Mouse (Mus musculus): ENCODE results near the gene Gnaz. TPM values are rescaled to one million over a fixed set of nuclear protein-coding genes. Genes with fewer than 3 reads are reported as not detected.
"Not testable (repeated sequence)": the region's sequence is repeated elsewhere in the genome, so short reads cannot be mapped to it uniquely, and the experiment has no call there.

The Gnaz gene
- total RNA-seq, 2 experiments from 2014 or later, result 0.75 to 1.5 TPM

GRCm38 (mm10) chr10:75028743-75029142, 61.8 kb downstream of the Gnaz start:
- DNase-seq (ENCODE audit: low spot score in 2 of 2), result no peak

DNA sequence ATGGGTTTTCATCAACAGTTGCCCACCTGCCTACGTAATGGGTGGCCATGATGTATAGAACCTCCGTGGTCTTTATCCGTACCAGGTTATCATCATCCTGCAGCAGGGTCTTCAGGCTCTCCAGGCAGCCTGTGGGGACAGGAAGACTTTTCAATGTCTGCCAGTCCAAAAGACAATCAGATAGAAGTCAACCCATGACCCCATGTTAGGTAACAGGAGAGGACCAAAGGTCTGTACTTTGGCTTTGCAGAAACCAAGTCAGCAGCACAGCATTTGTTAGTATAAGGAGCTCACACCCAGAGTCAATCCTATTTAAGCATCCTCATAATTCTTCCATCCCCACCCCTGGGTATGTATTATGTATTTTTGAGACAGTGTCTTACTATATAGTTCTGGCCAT, 62.7 kb downstream of the Gnaz start:
- no peak for DNase-seq (ENCODE audit: low spot score in 2 of 2)

GRCm38 (mm10) chr10:75030234-75030633, 63.3 kb downstream of the Gnaz start:
- no peak for DNase-seq (ENCODE audit: low spot score in 2 of 2)

DNA sequence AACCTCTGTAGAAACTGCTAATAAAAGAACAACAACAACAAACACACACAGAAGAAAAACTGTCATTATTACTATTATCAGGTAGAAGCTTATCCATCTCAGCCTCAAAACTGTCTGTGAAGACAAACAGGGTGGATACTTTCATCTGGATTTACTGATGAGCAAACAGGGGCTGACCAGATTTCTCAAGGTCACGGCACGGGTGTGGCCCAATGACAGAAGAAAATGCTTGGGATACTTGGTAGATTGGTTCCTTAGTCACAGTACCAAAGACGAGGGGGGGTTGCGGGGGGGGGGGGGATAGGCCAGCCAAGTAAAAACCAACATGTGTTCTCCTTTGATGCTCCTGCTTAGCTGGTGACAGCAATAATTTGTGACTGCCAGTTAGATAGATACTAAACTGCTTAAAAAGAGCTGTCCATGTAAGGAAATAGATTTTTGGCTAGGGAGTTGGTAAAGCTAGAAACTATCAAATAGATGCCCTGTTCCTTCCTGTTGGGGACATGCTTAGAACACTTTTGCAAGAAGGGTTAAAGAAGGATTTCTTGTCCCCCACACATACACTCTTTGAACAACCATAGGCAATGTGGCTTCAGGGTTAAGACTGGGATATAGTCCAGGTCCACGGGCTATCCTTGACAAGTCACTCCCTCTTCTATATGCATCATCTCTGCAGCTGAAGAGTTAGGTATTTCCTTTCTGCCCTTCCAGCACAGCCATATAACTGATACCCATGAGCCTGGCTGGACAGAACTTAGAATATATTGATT, 64.6 kb downstream of the Gnaz start:
- DNase-seq (ENCODE audit: low spot score in 2 of 2), result no peak

GRCm38 (mm10) chr10:75032395-75032794, 65.4 kb downstream of the Gnaz start, which contains the start of gene Rsph14:
Gene Rsph14 (minus strand): TSS chr10:75032586.
- DNase-seq (ENCODE audit: low spot score in 2 of 2), result peak; percentile 37 to 61

- peak; percentile 85 to 94 for DNase-seq (ENCODE audit: low spot score in 2 of 2)
Observed at GRCm38 (mm10) chr10:75036883-75037379, 70.0 kb downstream of the Gnaz start, which contains the start of gene Rab36. Gene Rab36 (plus strand): TSS chr10:75037058.

GRCm38 (mm10) chr10:75042060-75042459, 75.1 kb downstream of the Gnaz start:
- DNase-seq (ENCODE audit: low spot score in 2 of 2), result not testable (repeated sequence)

DNA sequence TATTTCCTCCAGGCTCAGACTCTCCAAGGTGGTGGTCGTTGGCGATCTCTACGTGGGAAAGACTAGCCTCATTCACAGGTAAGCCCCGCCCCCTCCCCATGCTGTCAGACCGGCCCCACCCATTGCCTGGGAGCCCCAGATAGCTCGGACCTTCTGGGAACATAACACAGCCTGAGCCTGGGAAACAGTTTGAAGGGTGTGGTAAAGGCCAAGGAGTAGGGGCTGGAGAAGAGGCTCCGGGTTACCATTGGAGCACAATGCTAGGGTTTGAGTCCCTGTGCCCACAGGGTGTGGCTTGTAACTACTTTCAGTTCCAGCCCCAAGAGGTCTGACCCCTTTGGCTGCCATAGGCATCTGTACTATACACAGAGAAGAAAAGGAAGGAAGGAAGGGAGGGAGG, 77.5 kb downstream of the Gnaz start:
- DNase-seq (ENCODE audit: low spot score in 2 of 2), result no peak

GRCm38 (mm10) chr10:75045831-75046230, 78.9 kb downstream of the Gnaz start:
- no peak for DNase-seq (ENCODE audit: low spot score in 2 of 2)

DNA sequence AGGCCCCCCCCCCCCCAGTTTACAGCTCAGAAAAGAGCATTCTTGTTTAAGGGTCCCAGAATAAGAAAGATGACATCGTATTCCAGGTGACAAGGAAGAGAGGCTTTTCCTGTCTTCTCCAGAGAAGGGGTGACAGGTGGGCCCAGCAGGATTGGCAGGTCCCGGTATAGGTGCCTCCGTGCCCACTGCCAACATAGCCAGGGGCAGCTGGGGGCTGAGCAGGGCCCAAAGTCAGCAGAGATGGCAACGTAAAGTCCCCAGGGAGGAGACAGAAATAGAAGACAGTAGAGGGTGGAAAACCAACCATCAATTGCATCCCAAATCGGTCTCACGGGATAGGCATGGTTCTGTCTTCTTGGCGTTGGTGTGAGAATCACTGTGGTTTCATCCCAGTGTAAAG, 81.7 kb downstream of the Gnaz start:
- no peak for DNase-seq (ENCODE audit: low spot score in 2 of 2)

DNA sequence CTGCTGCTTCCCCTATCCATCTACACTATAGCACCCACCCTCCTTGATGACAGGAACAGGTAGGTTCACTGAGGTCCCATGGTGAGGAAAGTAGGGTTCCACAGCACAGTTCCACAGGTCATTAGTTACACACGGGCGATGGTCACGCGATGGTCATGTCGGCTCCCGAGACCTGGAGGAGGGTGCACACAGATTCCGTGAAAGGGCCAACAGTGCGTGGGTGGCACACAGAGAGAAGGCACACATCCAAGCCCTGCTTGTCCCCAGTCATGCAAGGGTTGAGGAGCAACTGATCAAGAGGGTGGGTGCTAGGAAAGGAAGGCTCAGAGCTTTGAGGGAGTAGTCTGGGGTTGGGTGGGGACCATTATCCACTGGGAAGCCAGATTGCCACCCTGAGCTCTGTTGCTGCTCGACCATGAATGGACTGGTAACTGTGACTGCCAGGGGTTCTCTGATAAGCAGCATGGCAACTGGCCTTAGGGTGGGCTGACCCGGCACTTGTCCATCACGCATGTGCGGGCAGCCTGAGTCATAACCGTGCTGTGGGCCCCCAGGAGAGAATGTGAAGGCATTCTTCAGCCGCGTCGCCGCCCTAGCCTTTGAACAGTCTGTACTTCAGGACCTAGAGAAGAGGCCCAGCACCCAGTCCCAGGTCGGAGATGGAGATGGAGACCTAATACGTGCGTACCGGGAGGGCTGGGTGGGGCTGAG, 84.5 kb downstream of the Gnaz start:
- DNase-seq (ENCODE audit: low spot score in 2 of 2), result no peak

DNA sequence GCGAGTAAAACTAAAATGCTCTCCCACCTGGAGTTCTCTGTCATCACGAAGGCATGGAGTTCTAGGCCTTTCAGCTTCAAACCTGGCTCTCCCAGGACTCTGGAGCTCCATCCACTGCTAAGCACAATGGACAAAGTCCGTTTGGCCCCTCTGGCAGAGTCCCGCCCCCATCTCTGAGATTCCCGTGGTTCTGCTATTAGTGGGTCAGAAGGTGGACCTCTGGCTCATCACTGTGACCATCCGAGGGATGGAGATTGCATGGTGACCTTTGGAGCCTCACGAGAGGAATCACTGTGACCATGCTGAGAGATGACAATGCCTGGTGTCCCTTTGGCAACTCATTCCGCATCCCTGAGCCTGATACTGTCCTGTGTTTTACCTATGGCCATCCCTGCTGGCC, 85.9 kb downstream of the Gnaz start:
- no peak for DNase-seq (ENCODE audit: low spot score in 2 of 2)

- no peak for DNase-seq (ENCODE audit: low spot score in 2 of 2)
Observed at GRCm38 (mm10) chr10:75053655-75054054, 86.7 kb downstream of the Gnaz start.

- DNase-seq (ENCODE audit: low spot score in 2 of 2), result no peak
Observed at GRCm38 (mm10) chr10:75054125-75054524, 87.1 kb downstream of the Gnaz start.

GRCm38 (mm10) chr10:75055672-75056071, 88.7 kb downstream of the Gnaz start:
- no peak for DNase-seq (ENCODE audit: low spot score in 2 of 2)

DNA sequence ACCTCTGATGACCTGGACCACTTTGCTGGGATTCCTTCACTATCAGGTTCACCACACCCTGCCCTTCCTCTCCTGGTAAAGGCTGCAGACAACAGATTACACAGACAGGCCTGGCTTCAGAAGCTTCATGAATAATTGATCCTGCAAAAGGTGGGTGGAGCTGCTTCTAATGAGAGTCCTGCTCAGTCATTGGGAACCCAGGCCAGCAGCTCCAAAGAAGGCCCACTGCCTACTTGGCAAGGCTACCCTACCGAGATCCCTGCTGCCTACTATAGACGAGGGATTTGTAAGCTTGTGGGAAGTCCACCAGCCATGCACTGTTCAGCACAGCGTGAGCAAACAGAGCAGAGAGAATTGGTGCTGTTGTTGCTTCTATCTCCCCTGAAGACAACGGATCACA, 89.3 kb downstream of the Gnaz start:
- DNase-seq (ENCODE audit: low spot score in 2 of 2), result no peak

- no peak for DNase-seq (ENCODE audit: low spot score in 2 of 2)
Observed at GRCm38 (mm10) chr10:75058336-75058735, 91.4 kb downstream of the Gnaz start.

- DNase-seq (ENCODE audit: low spot score in 2 of 2), result no peak
Observed at GRCm38 (mm10) chr10:75058761-75059395, 91.9 kb downstream of the Gnaz start.

DNA sequence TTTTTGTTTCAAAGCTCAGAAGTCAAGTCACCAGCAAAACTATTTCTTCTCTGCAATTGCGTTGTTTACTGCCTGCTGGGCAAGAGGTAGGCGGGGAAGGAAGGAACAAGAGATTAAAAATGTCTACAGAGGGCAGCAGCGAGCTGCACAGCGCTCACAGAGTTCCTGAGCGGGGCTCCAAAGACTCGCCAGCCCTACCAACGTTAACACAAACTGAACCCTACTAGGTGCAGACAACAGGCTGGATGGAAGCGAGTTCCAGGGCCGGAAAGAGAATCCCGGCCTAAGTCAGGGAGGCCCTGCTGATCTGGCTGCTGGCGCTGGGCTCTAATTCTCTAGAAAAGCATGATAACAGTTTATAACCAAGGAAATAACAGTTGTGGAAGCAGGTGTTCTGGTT, 92.4 kb downstream of the Gnaz start:
- peak in 1 of 2 experiments; percentile 67 for DNase-seq (ENCODE audit: low spot score in 2 of 2)

- peak; percentile 61 to 77 for DNase-seq (ENCODE audit: low spot score in 2 of 2)
Observed at GRCm38 (mm10) chr10:75060217-75060842, 93.4 kb downstream of the Gnaz start, which contains the start of gene Bcr. Gene Bcr (plus strand): TSS chr10:75060592.

DNA sequence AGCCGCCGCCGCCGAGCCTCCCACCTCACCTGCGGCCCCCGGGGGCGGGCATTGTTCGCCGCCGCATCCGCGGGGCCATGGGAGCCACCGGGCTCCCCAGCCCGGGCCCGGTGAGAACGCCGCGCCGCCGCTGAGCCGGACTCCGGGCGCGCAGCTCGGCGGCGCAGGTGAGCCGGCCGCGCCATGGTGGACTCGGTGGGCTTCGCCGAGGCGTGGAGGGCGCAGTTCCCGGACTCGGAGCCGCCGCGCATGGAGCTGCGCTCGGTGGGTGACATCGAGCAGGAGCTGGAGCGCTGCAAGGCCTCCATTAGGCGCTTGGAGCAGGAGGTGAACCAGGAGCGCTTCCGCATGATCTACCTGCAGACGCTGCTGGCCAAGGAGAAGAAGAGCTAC, 93.9 kb downstream of the Gnaz start:
- DNase-seq (ENCODE audit: low spot score in 2 of 2), result no peak
